Mouse (Mus musculus): ENCODE data around the gene Tbc1d16. TPM values are rescaled to one million over a fixed set of nuclear protein-coding genes. Genes with fewer than 3 reads are reported as not detected.
A peak's percentile ranks its signal among the peaks of the same experiment; 100 is the strongest.

The Tbc1d16 gene
- total RNA-seq, 2 experiments from 2014 or later = 19.1 to 21.8 TPM

GRCm38 (mm10) chr11:119207986-119208385 lies 20.3 kb downstream of the Tbc1d16 start:
- DNase-seq = no peak

GRCm38 (mm10) chr11:119206562-119206961 lies 21.7 kb downstream of the Tbc1d16 start:
- peak; percentile 88 for DNase-seq

- DNase-seq = no peak
Measured at GRCm38 (mm10) chr11:119205738-119206137, 22.6 kb downstream of the Tbc1d16 start.

GRCm38 (mm10) chr11:119203423-119203822 lies 24.9 kb downstream of the Tbc1d16 start:
- DNase-seq = peak; percentile 63

GRCm38 (mm10) chr11:119199233-119199601 lies 29.1 kb downstream of the Tbc1d16 start:
- no peak for DNase-seq

GRCm38 (mm10) chr11:119198564-119199232 lies 29.6 kb downstream of the Tbc1d16 start:
- no peak for DNase-seq

- no peak for DNase-seq
Measured at GRCm38 (mm10) chr11:119197618-119198563, 30.4 kb downstream of the Tbc1d16 start.

GRCm38 (mm10) chr11:119192605-119193004 lies 35.7 kb downstream of the Tbc1d16 start:
- DNase-seq = no peak

GRCm38 (mm10) chr11:119192176-119192575 lies 36.1 kb downstream of the Tbc1d16 start:
- no peak for DNase-seq

GRCm38 (mm10) chr11:119191606-119192081 lies 36.7 kb downstream of the Tbc1d16 start:
- peak; percentile 65 for DNase-seq

- DNase-seq = peak; percentile 85
Measured at GRCm38 (mm10) chr11:119190498-119190897, 37.8 kb downstream of the Tbc1d16 start.

- no peak for DNase-seq
Measured at GRCm38 (mm10) chr11:119189319-119189718, 39.0 kb downstream of the Tbc1d16 start.

GRCm38 (mm10) chr11:119188389-119188788 lies 39.9 kb downstream of the Tbc1d16 start:
- DNase-seq = peak; percentile 77

- DNase-seq = no peak
Measured at GRCm38 (mm10) chr11:119187800-119188197, 40.5 kb downstream of the Tbc1d16 start.

- peak; percentile 89 for DNase-seq
Measured at GRCm38 (mm10) chr11:119186989-119187799, 41.1 kb downstream of the Tbc1d16 start.

- DNase-seq = peak; percentile 72
Measured at GRCm38 (mm10) chr11:119186381-119186780, 41.9 kb downstream of the Tbc1d16 start.

GRCm38 (mm10) chr11:119183684-119184310 lies 44.5 kb downstream of the Tbc1d16 start:
- DNase-seq = no peak

GRCm38 (mm10) chr11:119181861-119182395 lies 46.4 kb downstream of the Tbc1d16 start:
- no peak for DNase-seq

- no peak for DNase-seq
Measured at GRCm38 (mm10) chr11:119180824-119181582, 47.3 kb downstream of the Tbc1d16 start.

GRCm38 (mm10) chr11:119178317-119178716 lies 50.0 kb downstream of the Tbc1d16 start:
- DNase-seq = no peak
